Mouse (Mus musculus) layer of hippocampus, postnatal 25 days (tissue): Measurements from ENCODE around the gene Mccc1. TPM values are rescaled to one million over a fixed set of nuclear protein-coding genes. Genes with fewer than 3 reads are reported as not detected.
A peak's percentile ranks its signal among the peaks of the same experiment; 100 is the strongest.

Experiments used
- DNase-seq, 2 experiments: peaks; one replicate each; pipeline ENCODE4 v3.0.0; 2022; ENCODE audit warnings: mixed read lengths in 2 of 2, low spot score in 1 of 2; ENCODE audit errors: extremely low spot score in 1 of 2
- total RNA-seq, 2 experiments: library from RNA; stranded (reverse); gene quantifications; 2 replicates each; pipeline ENCODE4 v1.2.3; 2021

Gene Mccc1
- total RNA-seq, result 10 to 100 TPM; 27.4 to 39.4 TPM

DNA sequence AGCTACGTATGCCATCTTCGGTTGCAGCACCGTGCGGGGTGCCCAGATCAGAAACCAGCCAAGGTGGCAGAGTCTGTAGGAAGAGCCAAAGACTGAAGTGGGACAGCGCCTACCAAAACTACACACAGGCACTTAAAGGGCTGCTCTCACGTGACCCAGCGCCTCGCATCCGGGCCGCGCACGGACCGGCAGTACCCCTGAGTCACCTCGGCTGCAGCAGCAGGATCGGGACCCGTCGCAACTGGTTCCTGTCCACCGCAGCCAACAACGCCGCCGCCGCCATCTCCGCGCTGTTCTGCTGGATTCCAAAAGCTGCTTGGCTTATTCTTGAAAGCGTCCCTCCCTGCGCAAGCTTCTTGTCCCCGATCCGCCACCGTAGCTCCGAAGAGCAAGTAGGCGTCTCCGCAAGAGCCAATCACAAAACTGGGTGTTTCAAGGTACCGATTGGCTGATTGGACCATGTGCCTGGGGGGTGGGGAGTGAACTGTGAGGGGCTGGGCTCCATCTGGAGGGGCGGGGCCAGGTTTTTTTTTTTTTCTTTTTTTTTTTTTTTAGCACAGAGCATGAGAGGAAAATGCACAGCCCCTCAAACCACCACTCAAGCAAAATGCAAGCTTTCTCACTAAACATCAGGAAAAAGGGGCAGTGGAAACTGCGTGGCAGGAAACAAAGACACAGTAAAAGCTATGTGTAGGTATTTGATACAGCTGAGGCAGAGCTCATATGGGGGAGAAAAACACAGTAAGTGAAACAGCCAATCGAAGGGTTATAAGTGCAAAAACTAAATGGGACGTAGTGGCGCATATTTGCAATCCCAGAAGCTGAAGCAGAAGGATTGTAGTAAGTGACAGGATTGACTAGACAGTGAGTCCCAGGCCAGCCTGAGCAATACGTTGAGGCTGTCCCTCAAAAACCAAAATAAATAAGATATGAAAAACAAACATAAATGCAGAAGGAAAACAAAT lies at the start of gene Mccc1:
Gene Mccc1, minus strand, starts transcription at position 404 of the 965 bp plus-strand sequence.
- DNase-seq, result peak; percentile 90 to 91

DNA sequence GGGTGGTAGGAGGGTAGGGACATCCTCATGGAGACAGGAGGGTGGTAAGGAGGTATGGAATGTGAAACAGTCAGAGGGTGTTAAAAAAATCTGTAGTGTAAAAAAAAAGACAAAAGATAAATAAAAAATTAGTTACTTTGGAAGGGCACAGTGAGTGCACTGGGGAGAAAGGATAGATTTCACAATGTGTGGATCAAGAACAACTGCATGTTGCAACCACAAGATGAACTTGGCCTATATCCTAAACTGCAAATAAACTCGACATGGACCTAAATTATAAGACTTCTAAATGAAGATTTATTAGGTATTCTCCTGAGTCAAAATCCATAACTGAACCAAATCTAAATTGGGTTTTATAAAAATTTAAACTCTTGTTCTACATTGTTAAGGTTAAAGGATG lies 48.6 kb upstream of the Mccc1 start:
- no peak for DNase-seq

DNA sequence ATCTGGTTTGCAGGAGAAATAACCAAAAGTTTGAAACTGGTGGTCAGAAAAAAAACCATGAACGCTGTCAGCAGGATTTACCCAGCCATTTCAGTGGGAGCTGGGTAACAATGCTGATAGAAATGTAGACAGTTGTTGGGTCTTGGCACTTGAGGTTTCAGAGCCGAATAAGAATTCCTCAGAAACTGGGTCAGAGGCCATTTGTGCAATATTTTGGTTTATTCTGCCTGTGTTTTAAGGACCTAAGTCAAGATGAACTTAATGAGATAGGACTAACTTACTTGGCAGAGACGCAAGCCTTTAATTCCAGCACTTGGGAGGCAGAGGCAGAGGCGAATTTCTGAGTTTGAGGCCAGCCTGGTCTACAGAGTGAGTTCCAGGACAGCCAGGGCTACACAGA lies 44.6 kb upstream of the Mccc1 start:
- no peak for DNase-seq

DNA sequence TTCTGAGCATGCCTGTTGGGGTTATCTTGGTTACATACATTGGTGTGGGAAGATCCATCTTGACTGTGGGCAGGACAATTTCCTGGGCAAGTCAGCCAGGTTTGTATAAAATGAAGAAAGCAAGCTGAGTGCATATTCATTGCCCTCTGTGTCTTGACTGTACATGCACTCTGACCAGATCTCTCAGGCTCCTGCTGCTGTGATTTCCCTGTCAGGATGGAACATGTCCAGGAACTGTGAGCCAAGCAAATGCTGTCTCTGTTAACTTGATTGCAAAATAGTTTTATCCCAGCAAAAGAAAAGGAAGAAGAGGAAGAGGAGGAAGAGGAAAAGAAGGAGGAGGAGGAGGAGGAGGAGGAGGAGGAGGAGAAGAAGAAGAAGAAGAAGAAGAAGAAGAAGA lies 44.0 kb upstream of the Mccc1 start:
- no peak for DNase-seq

DNA sequence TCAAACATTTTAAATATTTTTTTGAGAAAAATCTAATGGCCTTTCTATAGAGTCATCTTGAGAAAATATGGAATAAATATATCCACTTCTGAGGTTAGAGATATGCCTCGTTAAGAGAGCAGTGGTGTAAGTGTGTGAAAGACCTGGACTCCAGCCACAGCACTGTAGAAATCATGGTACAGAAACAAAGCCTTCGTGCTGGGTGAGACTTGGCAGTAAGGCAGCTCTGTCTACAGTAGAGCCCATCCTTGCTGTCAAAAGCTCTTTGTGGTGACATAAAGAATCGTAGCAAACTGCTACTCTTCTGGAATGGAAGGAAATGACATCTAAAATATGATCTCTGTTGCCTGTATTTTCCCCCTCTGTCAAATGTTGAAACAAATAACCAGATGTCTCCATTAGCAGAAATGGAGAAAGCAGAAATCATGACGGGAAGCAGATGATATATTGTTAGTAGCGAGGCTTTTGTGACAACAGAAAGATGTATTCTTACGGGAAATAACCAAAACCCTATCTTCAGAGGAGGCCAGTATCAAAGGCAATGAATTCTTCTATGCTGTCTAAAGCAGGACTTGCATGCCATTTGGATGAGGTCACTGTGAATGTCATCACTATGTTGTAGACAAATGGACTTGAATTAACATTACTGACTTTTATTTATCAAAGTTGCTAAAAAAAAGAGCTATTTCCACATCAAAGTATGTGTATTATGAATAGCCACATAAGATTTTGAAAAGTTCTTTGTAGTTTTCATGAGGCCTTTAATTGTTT lies 31.4 kb upstream of the Mccc1 start:
- DNase-seq, result no peak

DNA sequence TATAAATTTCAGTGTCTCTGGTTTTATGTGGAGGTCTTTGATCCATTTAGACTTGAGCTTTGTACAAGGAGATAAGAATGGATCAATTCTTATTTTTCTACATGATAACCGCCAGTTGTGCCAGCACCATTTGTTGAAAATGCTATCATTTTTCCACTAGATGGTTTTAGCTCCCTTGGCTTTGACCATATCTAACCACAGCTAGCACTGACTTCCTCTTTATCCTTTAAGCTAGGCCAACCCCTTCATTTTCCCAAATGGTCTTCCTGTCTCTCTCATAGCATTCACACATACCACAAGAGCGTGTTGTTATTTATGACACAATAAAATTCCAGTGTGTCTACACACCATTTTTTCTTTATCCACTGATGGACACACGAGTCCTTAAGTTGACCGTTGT lies 29.5 kb upstream of the Mccc1 start:
- no peak for DNase-seq

DNA sequence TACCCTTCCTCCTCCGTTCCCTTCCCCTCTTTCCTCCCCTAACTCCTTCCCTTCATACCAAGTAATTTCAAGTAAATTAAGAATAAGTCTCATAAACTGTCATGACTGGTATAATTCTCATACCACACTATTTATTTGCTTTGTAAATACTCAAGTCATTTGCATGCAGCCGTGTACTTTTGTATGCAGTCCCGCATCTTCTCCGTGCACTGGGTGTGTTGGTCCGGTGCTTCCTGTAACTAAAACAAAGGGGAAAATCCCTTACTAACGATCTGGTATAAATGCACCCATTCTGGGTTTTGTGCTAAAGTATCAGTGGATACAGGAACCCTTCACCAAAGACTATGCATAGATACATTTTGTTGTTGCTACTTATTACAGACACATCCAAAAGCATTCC lies 25.3 kb upstream of the Mccc1 start:
- DNase-seq, result no peak

DNA sequence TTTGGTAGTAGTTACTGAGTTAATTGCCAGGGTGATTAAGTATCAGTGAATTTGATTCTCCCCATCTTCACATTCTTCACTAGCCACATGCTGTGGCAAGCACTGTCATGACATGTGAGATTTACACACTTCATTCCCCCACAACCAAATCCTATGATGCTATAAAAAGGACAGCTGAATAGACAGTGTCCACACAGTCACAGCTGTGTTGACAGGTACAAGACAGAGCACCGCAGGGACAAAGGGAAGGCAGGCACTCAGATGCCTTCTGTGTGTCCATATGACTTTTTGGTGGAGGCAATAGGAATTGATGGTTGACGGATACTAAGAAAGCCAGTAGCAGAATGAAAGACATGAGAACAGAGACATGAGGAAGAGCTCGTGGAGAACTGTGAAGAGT lies 10.8 kb upstream of the Mccc1 start:
- no peak for DNase-seq

DNA sequence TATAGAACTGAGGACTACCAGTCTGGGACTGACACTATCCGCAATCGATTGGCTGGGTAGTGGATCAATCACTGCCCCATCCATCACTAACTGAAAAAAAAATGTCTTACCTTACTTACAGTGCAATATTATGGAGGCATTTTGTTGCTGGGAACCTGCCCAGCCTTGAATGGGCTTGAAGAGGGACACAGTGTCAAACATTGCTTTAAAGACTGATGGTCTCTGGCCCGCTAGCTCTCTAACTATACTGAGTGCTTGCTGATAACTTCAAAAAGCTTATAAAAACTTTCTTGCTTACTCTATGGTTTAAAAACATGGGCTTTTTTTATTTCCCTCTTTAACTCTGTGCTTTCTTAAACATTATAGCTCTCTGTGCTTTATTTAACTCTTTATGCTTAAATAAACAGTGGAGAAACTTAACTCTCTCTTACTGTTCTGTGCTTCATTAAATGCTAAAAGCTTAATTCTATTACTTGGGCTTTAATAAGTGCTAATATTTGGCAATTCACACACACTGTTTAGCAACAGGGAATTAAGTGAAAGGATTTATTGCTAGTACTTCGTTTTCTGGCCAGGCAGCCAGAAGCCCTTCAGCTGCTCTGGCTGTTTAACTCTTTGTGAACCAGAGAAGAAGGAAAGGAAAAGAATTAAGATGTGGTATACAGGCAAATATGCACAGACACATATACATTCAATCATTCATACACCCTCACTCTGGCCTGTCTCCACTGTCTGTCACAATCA lies 8.1 kb upstream of the Mccc1 start:
- no peak for DNase-seq

DNA sequence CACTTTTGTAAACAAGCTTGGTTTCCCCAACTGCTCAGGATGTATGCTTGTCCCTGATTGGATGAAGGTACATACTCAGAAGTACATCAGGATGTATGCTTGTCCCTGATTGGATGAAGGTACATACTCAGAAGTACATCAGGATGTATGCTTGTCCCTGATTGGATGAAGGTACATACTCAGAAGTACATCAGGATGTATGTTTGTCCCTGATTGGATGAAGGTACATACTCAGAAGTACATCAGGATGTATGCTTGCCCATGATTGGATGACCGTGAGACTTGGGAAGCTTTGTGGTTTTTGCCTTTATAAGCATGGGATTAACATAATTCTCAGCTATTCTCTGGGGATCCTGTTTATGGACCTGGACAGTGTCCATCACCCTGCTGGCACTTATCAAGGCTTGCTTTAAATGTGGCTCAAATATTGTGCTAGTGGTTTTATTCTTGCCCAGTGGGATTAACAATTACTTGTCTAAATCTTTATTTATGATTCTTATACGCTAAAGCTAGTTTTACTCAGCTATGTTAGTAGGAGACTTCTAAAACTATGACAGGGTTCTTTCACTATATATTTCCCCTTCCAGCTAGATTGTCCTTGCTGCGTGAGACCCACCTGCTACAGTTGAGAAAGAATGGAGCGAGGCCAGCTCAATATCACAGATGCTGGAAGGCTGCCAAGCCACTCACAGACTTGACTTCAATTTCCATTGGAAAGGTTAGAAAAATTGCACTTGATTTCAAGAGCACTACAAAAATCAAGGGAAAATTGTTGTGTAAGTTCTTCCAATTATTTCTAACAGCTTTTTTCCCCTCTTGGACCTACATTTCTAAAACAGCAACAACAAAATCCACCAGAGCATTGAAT lies 3.8 kb upstream of the Mccc1 start:
- DNase-seq, result no peak

DNA sequence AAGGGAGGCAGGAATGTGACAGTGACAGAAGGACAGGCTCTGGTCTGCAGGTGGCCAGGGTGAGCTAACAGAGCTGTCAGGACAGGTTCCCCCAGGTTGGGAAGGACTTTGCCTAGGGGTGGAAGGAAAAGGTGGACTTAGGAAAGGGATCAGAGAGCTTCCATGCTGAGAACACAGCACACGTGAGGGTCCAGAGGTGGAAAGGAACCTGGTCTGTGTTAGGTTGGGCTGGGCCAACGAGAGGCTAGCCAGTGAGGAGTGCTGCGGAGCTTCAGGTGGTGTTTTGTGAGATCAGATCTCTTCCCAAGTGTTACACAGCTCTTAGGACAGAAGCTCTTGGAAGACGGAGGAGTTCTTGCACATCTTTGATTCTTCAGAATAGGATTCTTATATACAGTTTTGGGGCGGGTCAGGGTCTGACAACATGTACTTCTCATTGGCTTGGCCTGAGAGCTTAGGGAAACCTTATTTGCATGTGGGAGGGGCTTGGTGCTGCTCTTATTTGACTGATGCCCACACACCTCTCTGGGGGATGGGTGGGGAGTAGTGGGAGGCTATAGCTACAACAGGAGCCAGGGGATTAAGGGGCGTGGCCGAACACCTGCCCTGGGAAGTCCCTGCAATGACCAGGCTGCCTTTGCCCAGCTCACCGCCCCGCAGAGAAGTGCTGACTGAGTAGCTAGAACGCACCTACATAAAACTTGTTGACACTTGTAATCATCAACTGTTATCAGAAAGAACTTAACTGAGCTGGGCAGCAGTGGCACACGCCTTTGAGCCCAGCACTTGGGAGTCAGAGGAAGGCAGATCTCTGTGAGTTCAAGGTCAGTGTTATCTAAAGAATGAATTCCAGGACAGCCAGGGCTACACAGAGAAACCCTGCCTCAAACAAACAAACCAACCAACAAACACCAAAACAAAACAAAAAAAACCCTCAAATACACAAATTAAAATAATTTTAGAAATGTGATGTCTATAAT lies 5.6 kb downstream of the Mccc1 start:
- no peak for DNase-seq

DNA sequence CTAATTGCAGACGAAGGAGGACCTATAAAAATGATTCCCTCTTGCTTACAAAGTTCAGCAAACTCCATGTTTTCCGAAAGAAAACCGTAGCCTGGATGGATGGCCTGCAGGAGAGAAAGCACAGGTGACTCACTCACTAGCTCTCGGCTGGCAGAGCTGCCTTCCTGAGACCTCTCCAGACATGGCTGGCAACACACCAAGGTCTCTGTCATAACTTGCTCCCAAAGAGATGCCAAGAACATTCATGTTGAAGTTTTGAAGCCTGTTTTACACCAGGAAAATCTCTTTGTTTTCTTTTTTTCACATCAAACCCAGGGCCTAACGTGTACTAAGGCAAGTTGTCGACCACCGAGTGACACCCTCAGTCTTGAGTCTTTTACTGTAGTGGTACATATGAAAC lies 9.8 kb downstream of the Mccc1 start:
- no peak for DNase-seq

DNA sequence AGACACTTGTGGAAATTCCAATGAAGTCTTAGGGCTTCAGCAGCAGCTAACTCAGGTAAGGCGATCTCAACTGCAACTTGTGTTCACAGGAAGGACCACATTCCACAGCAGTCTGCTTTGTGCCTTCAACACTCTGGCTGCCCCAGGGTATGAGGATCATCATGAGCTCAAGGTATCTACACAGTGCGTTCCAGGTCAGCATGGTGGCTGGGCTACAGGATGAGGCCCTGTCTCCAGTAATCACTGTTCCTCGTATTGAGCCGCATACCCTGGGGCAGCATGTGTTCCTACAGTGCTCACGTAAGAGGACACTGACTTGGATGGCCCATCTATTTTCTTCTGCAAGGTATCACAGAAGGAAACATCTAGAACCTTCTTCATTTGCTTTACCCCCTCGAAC lies 12.4 kb downstream of the Mccc1 start:
- no peak for DNase-seq

DNA sequence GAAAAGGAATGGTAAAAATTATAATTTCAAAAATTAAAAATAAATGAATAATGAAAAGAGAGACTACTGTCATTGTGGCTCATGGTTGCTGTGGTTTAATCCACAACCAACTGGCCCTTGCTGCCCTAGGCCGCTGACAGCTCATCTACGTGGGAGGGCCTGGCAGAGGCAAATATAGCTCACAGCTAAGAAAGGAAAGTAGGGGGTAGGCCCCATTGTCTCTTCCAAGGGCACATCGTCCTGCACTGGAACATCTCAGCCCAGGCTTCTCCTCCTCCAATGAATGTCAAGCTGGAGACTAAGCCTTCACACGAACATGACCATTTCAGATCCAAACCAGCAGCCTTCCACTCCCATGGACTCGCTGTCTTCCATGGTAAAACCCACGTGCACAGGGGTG lies 14.2 kb downstream of the Mccc1 start:
- DNase-seq, result no peak

DNA sequence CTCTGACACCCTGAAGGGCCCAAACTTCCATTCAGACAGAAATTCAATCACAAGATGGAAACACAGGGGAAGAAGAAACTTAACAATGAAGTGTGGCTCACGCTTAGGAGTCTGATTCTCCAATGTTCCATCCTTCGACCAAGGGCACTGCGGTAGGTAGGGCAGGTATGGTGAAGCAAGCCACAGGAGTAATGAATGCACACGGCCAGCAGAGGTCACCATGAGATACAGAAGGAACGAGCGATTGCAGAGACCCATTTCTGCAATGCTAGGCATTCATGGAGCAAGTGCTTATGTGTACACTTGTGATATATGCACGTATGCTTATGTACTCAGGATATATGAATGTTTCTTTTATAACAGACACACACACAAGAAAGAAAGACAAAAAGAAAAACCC lies 26.9 kb downstream of the Mccc1 start:
- peak in 1 of 2 experiments; percentile 25 for DNase-seq

DNA sequence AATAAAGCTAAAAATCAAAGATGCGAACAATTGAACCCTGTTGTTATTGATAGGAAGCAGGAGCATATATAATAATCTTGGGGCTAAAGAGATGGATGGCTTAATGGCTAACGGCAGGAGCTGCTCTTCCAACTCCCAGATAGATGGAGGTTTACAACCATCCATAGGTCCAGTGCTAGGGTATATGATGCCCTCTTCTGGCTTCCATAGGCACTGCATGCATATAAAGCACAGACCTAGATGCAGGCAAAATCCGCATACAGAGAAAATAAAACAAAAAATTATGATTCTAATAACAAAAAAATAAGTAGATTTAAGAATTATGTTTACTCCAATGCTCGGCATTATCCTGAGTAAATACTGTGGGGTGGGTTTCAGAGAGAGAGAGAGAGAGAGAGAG lies 27.5 kb downstream of the Mccc1 start:
- no peak for DNase-seq

DNA sequence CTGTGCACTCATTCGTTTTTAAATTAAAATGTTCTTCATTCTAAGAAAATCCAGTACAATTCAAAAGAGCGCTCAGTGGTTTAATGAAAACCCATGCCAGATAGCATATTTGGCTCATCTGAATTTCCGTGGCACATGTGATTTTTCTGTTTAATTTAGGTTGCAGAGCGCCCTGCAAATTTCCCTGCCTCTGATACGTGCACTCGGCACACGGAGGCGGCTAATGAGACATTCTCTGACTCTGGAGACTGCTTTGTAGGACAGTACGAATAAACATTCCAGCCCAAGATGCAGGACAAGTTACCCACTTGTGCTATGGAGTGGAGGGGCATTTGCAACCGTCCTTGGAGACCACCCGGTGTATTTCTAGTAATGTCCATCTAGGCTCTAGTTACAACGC lies 29.3 kb downstream of the Mccc1 start:
- no peak for DNase-seq

DNA sequence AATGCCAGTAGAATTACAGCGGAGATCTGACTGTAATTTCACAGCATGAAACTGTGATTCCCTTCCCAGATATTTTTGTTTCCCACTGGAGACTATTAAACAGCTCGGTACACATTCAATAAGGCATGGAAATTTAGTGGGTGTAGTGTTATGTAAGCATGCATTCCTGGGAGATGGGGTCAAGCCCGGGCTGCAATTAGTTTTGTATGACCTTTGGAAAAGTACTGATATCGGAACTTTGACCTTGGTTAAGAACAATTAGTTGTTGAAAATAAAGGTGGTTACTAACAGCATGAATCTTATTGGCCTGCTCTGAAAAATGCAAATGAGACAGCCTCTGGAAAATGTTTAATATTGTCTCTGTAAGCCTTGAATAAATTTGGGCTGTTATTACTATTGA lies 30.0 kb downstream of the Mccc1 start:
- DNase-seq, result no peak
